Mouse (Mus musculus) hindbrain, embryonic 15.5 days (tissue): Measurements from ENCODE around the gene Ntn4. TPM values are rescaled to one million over a fixed set of nuclear protein-coding genes. Genes with fewer than 3 reads are reported as not detected.
A peak's percentile ranks its signal among the peaks of the same experiment; 100 is the strongest.
"Not testable (repeated sequence)": the region's sequence is repeated elsewhere in the genome, so short reads cannot be mapped to it uniquely, and the experiment has no call there.

ENCODE experiments used
- ATAC-seq: fragments of 200-750 bp; cut with Nextera tagmentation; 2 replicates; pipeline ENCODE4 v1.8.0; 2017; ENCODE audit warnings: low read depth, moderate number of reproducible peaks, moderate TSS enrichment; ENCODE audit not compliant: low FRiP score
- H3K27ac ChIP-seq: fragments of 300-500 bp; sonication (generic); replicated peaks from 2 replicates; pipeline ENCODE4 v1.5.1; 2015; ENCODE audit warnings: mild to moderate bottlenecking, inconsistent platforms
- H3K27me3 ChIP-seq: fragments of 300-500 bp; sonication (generic); 2 replicates; pipeline ENCODE4 v1.6.1; 2015; ENCODE audit warnings: control low read depth, inconsistent platforms
- H3K36me3 ChIP-seq: fragments of 300-500 bp; sonication (generic); 2 replicates; pipeline ENCODE4 v1.6.1; 2015; ENCODE audit warnings: control low read depth, inconsistent platforms
- H3K4me1 ChIP-seq: fragments of 300-500 bp; sonication (generic); replicated peaks from 2 replicates; pipeline ENCODE4 v1.6.1; 2015; ENCODE audit warnings: control low read depth, inconsistent platforms
- H3K4me2 ChIP-seq: fragments of 300-500 bp; sonication (generic); 2 replicates; pipeline ENCODE4 v1.6.1; 2015; ENCODE audit warnings: moderate library complexity, mild to moderate bottlenecking, inconsistent platforms
- H3K4me3 ChIP-seq: fragments of 300-500 bp; sonication (generic); 2 replicates; pipeline ENCODE4 v1.5.1; 2015; ENCODE audit warnings: mild to moderate bottlenecking, inconsistent platforms
- H3K9ac ChIP-seq: fragments of 300-500 bp; sonication (generic); 2 replicates; pipeline ENCODE4 v1.6.1; 2015; ENCODE audit warnings: inconsistent platforms
- H3K9me3 ChIP-seq: fragments of 300-500 bp; sonication (generic); 2 replicates; pipeline ENCODE4 v1.6.1; 2016; ENCODE audit warnings: control low read depth, inconsistent platforms
- WGBS: fragments of 180-500 bp; shearing (Covaris S2); methylation state at CpG from one replicate; pipeline ENCODE4 v1.1.7; 2015; 5-methylcytosine and 5-hydroxymethylcytosine counted together
- polyA plus RNA-seq: library from polyadenylated mRNA; unstranded; fragments of >200 nt; fragmentation: Nextera tagmentation; extraction: Ambion mirVana; gene quantifications from 2 replicates; pipeline ENCODE4 v1.2.1, GENCODE M21; 2015

Ntn4 gene
- polyA plus RNA-seq, 1 experiment from 2014 or later: 0.97 TPM

- H3K9me3 ChIP-seq: no peaks in the 10 kb centered on the region
- no peak for ATAC-seq
- no peak overlapping the region for H3K4me2 ChIP-seq
- H3K27ac ChIP-seq: no peak overlapping the region
- H3K9ac ChIP-seq: no peak overlapping the region
- H3K4me3 ChIP-seq: no peak overlapping the region
- WGBS: 84% methylated on average over 3 of the region's 3 CpGs
- H3K4me1 ChIP-seq: no peaks in the 10 kb centered on the region
- H3K36me3 ChIP-seq: no peaks in the 10 kb centered on the region
- H3K27me3 ChIP-seq: no peaks in the 10 kb centered on the region
Observed at GRCm38 (mm10) chr10:93666996-93667395, 26.5 kb downstream of the Ntn4 start.

- no peak overlapping the region for H3K4me3 ChIP-seq
- H3K36me3 ChIP-seq: no peaks in the 10 kb centered on the region
- no peak overlapping the region for H3K9ac ChIP-seq
- H3K4me1 ChIP-seq: no peaks in the 10 kb centered on the region
- H3K4me2 ChIP-seq: no peak overlapping the region
- 82% methylated on average over 22 of the region's 22 CpGs for WGBS
- no peaks in the 10 kb centered on the region for H3K9me3 ChIP-seq
- H3K27ac ChIP-seq: no peak overlapping the region
- no peak for ATAC-seq
- no peaks in the 10 kb centered on the region for H3K27me3 ChIP-seq
Observed at GRCm38 (mm10) chr10:93672646-93673479, 32.4 kb downstream of the Ntn4 start.

- Histone ChIP-seq H3K36me3 (no peaks in the 10 kb centered on the region), H3K4me1 (peaks cover 13% of the 10 kb centered on the region), H3K27me3 (no peaks in the 10 kb centered on the region), H3K4me3 (peak overlapping the region; percentile 22), H3K27ac (no peak overlapping the region), H3K4me2 (peak overlapping the region; percentile 41), H3K9me3 (no peaks in the 10 kb centered on the region), H3K9ac (0 out of 2 replicates have a peak overlapping the region, but pooled peaks have one; percentile 25)
- 45% methylated on average over 19 of the region's 19 CpGs for WGBS
- ATAC-seq: peak; percentile 59; the same call in 1 of the 2 replicates
Observed at GRCm38 (mm10) chr10:93679191-93680007, 38.9 kb downstream of the Ntn4 start.

- Histone ChIP-seq H3K9me3 (no peaks in the 10 kb centered on the region), H3K27me3 (no peaks in the 10 kb centered on the region)
Observed at GRCm38 (mm10) chr10:93680680-93681377, 40.3 kb downstream of the Ntn4 start.

GRCm38 (mm10) chr10:93682185-93682747, 41.8 kb downstream of the Ntn4 start:
- WGBS: 91% methylated on average over 18 of the region's 18 CpGs
- H3K4me1 ChIP-seq: peaks cover 13% of the 10 kb centered on the region
- no peaks in the 10 kb centered on the region for H3K9me3 ChIP-seq
- no peaks in the 10 kb centered on the region for H3K36me3 ChIP-seq
- H3K27me3 ChIP-seq: no peaks in the 10 kb centered on the region
- H3K4me2 ChIP-seq: no peak overlapping the region
- ATAC-seq: no peak
- H3K4me3 ChIP-seq: no peak overlapping the region
- no peak overlapping the region for H3K27ac ChIP-seq
- H3K9ac ChIP-seq: no peak overlapping the region

More at GRCm38 (mm10) chr10:93680680-93681377, 40.3 kb downstream of the Ntn4 start:
- H3K4me3 ChIP-seq: no peak overlapping the region
- H3K4me2 ChIP-seq: no peak overlapping the region
- 55% methylated on average over 6 of the region's 6 CpGs for WGBS
- H3K4me1 ChIP-seq: peaks cover 13% of the 10 kb centered on the region
- no peaks in the 10 kb centered on the region for H3K36me3 ChIP-seq
- no peak for ATAC-seq
- no peak overlapping the region for H3K27ac ChIP-seq
- H3K9ac ChIP-seq: no peak overlapping the region

- no peak overlapping the region for H3K27ac ChIP-seq
- 91% methylated on average over 7 of the region's 7 CpGs for WGBS
Observed at GRCm38 (mm10) chr10:93683185-93683584, 42.7 kb downstream of the Ntn4 start.

GRCm38 (mm10) chr10:93683896-93684295, 43.4 kb downstream of the Ntn4 start:
- Histone ChIP-seq H3K4me2 (no peak overlapping the region), H3K27me3 (no peaks in the 10 kb centered on the region), H3K4me3 (no peak overlapping the region), H3K9ac (no peak overlapping the region), H3K9me3 (no peaks in the 10 kb centered on the region), H3K27ac (no peak overlapping the region), H3K36me3 (no peaks in the 10 kb centered on the region), H3K4me1 (peaks cover 13% of the 10 kb centered on the region)
- WGBS: 91% methylated on average over 4 of the region's 4 CpGs
- no peak for ATAC-seq

More at GRCm38 (mm10) chr10:93683185-93683584, 42.7 kb downstream of the Ntn4 start:
- Histone ChIP-seq H3K9ac (no peak overlapping the region), H3K27me3 (no peaks in the 10 kb centered on the region), H3K4me3 (no peak overlapping the region), H3K4me1 (peaks cover 13% of the 10 kb centered on the region), H3K36me3 (no peaks in the 10 kb centered on the region), H3K4me2 (no peak overlapping the region), H3K9me3 (no peaks in the 10 kb centered on the region)
- no peak for ATAC-seq

- WGBS: 96% methylated on average over 3 of the region's 3 CpGs
- not testable (repeated sequence) for H3K27ac ChIP-seq, H3K27me3 ChIP-seq, H3K4me2 ChIP-seq, H3K9me3 ChIP-seq, ATAC-seq, H3K9ac ChIP-seq, H3K36me3 ChIP-seq, H3K4me1 ChIP-seq, H3K4me3 ChIP-seq
Observed at GRCm38 (mm10) chr10:93685416-93685815, 44.9 kb downstream of the Ntn4 start.

GRCm38 (mm10) chr10:93686579-93686978, 46.1 kb downstream of the Ntn4 start:
- Histone ChIP-seq H3K27me3 (no peaks in the 10 kb centered on the region), H3K9ac (no peak overlapping the region), H3K4me3 (no peak overlapping the region), H3K9me3 (no peaks in the 10 kb centered on the region), H3K27ac (no peak overlapping the region), H3K4me1 (no peaks in the 10 kb centered on the region), H3K36me3 (no peaks in the 10 kb centered on the region), H3K4me2 (no peak overlapping the region)
- 96% methylated on average over 6 of the region's 6 CpGs for WGBS
- ATAC-seq: no peak

GRCm38 (mm10) chr10:93687781-93688180, 47.3 kb downstream of the Ntn4 start:
- 87% methylated on average over 3 of the region's 3 CpGs for WGBS

GRCm38 (mm10) chr10:93688306-93689171, 48.1 kb downstream of the Ntn4 start:
- WGBS: 84% methylated on average over 26 of the region's 26 CpGs
- H3K9me3 ChIP-seq: no peaks in the 10 kb centered on the region
- no peak overlapping the region for H3K9ac ChIP-seq
- no peaks in the 10 kb centered on the region for H3K27me3 ChIP-seq
- no peak overlapping the region for H3K4me3 ChIP-seq
- no peak overlapping the region for H3K4me2 ChIP-seq
- ATAC-seq: no peak
- H3K36me3 ChIP-seq: no peaks in the 10 kb centered on the region
- H3K27ac ChIP-seq: no peak overlapping the region
- no peaks in the 10 kb centered on the region for H3K4me1 ChIP-seq

More at GRCm38 (mm10) chr10:93687781-93688180, 47.3 kb downstream of the Ntn4 start:
- ATAC-seq: no peak
- Histone ChIP-seq H3K9me3 (no peaks in the 10 kb centered on the region), H3K9ac (no peak overlapping the region), H3K27me3 (no peaks in the 10 kb centered on the region), H3K27ac (no peak overlapping the region), H3K4me3 (no peak overlapping the region), H3K4me1 (no peaks in the 10 kb centered on the region), H3K4me2 (no peak overlapping the region), H3K36me3 (no peaks in the 10 kb centered on the region)
